Mouse (Mus musculus): ENCODE measurements around the gene Itpkb. TPM values are rescaled to one million over a fixed set of nuclear protein-coding genes. Genes with fewer than 3 reads are reported as not detected.

Gene Itpkb
- total RNA-seq, 2 experiments from 2014 or later: 18.4 to 22.3 TPM

- no peak for DNase-seq (ENCODE audit: low spot score in 2 of 2)
These were observed 16.5 kb upstream of the Itpkb start for GRCm38 (mm10) chr1:180313517-180314440.

GRCm38 (mm10) chr1:180314641-180315040 lies 15.6 kb upstream of the Itpkb start:
- DNase-seq (ENCODE audit: low spot score in 2 of 2): no peak

DNA sequence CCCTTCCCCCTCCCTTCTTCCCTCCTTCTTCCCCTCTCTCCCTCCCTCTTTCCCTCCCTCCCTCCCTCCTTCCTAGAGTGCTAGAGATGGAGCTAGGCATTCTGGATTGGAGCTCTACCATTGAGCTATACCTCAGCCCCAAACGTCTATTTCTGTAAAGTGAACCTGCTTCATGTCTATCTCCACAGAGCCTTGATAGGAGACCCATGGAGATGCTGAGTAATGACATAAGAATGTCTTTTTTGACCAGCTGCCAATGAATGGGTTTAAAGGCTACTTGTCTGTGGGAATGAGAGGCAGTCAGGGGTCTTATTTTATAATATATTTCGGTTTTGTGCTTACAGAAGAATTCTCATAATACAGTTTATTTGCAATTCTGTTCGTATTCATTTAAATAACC lies 15.2 kb upstream of the Itpkb start:
- no peak for DNase-seq (ENCODE audit: low spot score in 2 of 2)

GRCm38 (mm10) chr1:180317450-180317849 lies 12.8 kb upstream of the Itpkb start:
- no peak for DNase-seq (ENCODE audit: low spot score in 2 of 2)

DNA sequence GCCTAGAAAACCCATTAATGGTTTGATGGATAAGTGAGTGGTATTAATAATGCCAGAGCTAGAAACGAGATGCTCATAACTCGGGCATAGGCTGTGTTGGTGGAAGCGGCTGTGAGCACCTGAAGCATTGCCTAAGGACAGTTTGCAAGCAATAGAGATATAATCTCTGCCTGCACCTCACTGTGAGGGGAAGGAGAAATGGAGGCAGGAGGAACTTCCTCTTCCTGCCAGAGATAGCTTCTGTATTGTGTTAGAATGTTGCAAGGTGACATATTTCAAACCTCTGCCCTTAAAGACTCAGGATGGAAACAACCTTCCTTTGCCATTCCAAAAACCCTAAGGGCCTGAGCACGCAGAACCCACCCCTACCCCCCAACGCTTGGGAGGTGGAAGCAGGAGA lies 11.9 kb upstream of the Itpkb start:
- DNase-seq (ENCODE audit: low spot score in 2 of 2): no peak

DNA sequence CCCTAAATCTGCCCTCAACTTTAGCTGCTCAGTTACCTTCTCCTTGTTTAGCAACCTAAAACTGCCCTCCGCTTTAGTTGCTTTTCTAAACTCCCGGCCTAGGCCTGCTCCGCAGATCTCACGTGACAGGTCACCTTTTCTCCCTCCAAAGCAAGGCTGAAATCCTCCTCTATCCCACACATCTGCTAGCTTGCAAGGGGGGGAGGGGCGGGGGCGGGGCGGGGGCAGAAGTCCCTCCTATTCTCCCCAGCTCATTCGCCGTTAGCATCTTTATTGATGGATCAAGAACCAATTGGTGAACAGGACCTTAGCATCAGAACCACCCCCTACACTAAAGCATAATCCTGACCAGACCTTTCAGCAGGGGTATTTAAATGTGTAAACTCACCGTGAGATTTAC lies 10.4 kb upstream of the Itpkb start:
- DNase-seq (ENCODE audit: low spot score in 2 of 2): no peak

GRCm38 (mm10) chr1:180322896-180323295 lies 7.4 kb upstream of the Itpkb start:
- no peak for DNase-seq (ENCODE audit: low spot score in 2 of 2)

GRCm38 (mm10) chr1:180323491-180323890 lies 6.8 kb upstream of the Itpkb start:
- DNase-seq (ENCODE audit: low spot score in 2 of 2): no peak

- DNase-seq (ENCODE audit: low spot score in 2 of 2): no peak
These were observed 6.0 kb upstream of the Itpkb start for GRCm38 (mm10) chr1:180324271-180324670.

GRCm38 (mm10) chr1:180328794-180329665 lies 1.3 kb upstream of the Itpkb start:
- no peak for DNase-seq (ENCODE audit: low spot score in 2 of 2)

- DNase-seq (ENCODE audit: low spot score in 2 of 2): no peak
These were observed 579 bp upstream of the Itpkb start for GRCm38 (mm10) chr1:180329706-180330105.

- DNase-seq (ENCODE audit: low spot score in 2 of 2): peak; percentile 28 to 40
These were observed 641 bp downstream of the Itpkb start for GRCm38 (mm10) chr1:180330707-180331545.

GRCm38 (mm10) chr1:180331546-180332075 lies 1.3 kb downstream of the Itpkb start:
- peak in 1 of 2 experiments; percentile 25 for DNase-seq (ENCODE audit: low spot score in 2 of 2)

DNA sequence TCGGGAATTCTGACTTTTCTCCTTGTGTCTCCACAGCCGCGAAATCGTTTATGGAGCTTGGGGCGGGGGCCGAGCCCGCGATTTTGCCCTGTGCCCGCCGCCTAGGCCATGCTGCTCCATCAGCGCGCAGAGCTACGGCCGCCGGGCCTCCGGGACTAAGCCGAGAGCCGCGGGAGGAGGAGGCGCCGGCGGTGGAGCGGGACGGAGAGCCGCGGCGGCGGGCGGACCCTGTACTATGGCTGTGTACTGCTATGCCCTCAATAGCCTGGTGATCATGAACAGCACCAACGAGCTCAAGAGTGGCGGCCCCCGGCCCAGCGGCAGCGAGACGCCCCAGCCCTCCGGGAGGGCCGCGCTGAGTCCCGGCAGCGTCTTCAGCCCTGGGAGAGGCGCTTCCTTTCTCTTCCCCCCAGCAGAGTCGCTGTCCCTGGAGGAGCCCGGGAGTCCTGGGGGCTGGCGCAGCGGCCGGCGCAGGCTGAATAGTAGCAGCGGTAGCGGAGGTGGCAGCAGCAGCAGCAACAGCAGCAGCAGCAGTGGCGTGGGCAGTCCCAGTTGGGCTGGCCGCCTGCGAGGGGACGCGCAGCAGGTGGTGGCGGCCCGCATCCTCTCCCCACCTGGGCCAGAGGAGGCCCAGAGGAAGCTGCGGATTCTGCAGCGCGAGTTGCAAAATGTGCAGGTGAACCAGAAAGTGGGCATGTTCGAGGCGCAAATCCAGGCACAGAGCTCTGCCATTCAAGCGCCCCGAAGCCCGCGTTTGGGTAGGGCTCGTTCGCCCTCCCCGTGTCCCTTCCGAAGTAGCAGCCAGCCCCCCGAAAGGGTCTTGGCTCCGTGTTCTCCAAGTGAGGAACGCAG lies 2.0 kb downstream of the Itpkb start:
- peak; percentile 37 to 68 for DNase-seq (ENCODE audit: low spot score in 2 of 2)

- no peak for DNase-seq (ENCODE audit: low spot score in 2 of 2)
These were observed 2.7 kb downstream of the Itpkb start for GRCm38 (mm10) chr1:180332928-180333440.

- DNase-seq (ENCODE audit: low spot score in 2 of 2): no peak
These were observed 3.3 kb downstream of the Itpkb start for GRCm38 (mm10) chr1:180333588-180333987.

GRCm38 (mm10) chr1:180334541-180334940 lies 4.3 kb downstream of the Itpkb start:
- no peak for DNase-seq (ENCODE audit: low spot score in 2 of 2)

DNA sequence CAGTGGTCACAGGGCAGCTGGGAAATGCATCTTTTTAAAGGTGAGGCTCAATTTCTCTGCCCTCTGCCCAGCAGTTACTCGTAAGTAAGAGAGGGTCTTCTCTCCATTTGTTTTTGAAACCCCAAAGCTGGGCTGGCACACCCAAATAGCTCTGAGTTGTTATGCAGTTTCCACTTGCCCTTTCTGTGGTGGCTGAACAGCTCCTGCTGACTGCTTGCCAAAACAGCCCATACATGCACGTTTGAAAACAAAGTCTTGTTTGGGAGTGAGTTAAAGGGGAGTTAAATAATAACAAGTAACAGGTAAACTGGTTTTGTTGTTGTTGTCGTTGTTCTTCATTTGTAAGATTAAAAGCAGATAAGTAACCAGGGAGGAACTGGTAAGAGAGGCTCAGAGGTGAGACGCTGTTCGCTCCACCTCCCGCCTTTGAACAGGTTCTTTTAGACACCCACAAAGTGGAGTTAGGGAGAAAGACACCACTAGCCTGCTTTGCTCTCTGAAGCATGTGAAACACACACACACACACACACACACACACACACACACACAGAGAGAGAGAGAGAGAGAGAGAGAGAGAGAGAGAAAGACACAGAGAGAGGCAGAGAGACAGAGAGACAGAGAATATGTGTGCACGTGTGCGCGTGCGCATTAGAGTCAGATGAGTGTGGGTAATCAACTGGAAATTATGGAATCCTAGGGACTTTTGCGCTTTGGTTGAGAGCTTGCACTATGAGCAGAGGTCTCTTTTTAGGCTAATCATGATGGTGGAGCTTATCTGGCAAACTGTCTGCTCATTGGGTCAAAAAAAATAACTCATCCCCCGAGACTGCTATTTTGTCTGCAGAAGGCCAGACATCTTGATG lies 5.5 kb downstream of the Itpkb start:
- no peak for DNase-seq (ENCODE audit: low spot score in 2 of 2)

DNA sequence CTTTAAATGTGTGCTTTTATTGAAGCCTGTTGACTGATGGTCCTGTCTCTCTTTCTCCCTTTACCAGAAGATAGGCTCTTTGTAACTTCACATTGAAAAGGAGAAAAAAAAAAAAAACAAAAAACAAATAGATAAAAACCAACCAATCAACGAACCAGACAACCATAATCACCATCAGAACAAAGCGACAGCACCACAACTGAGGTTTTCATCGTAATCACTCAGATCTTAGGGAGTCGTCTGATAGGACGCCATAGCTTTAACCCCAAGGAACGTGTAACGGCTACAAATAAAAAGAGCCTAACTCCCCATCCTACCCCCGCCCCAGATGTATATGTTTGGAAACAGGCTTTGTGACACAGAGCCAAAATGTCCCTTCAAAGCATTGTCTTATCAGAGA lies 8.1 kb downstream of the Itpkb start:
- DNase-seq (ENCODE audit: low spot score in 2 of 2): no peak
